Mouse (Mus musculus) liver, postnatal 0 days (tissue): ENCODE results near the gene Fabp1.

Experiments used
- CTCF ChIP-seq: sonication (generic); IDR thresholded peaks from 2 replicates; pipeline ENCODE4 v1.5.1; 2016; ENCODE audit warnings: antibody characterized with exemption, low read depth
- EP300 ChIP-seq: IDR thresholded peaks from 2 replicates; pipeline ENCODE4 v1.6.1; 2016; ENCODE audit warnings: antibody characterized with exemption, low read depth, mild to moderate bottlenecking

DNA sequence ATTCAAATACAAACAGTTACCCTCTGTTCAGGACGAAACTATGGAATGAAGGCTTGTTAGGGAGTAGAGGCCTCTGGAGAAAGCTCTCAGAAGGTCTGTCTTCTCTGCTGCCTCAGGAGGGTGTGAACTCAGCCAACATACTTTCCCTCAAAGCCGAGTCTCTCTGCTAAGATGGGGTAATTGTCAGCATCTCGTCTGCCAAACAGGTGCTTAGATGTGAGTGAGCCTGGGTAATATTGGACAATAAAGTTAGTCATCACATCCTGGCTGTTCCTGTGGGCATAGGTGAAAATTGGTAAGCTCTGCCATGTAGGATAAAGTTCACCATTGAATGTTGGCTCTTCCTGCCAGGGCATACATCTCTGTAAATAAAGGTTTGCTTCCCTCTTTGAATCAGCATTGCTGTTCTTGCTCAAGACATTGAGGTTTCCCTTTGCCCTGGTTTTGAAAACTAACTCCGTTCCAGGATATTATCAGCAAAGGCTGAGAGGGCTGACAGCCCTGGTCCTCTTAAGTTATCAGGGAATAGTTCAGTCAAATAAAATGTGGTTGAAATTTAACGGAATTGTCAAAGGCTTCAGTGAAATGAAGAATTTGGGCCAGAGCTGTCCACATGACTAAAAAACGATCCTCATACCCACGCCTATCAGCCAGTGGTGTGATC, 14.6 kb upstream of the Fabp1 start:
- TF ChIP-seq CTCF (no peak), EP300 (peak; percentile 61)
